Mouse (Mus musculus): ENCODE measurements around the gene Irf6.

GRCm38 (mm10) chr1:193145101-193145500, 7.8 kb upstream of the Irf6 start:
- TF ChIP-seq CTCF (IDR thresholded peaks at IDR 0.05; ENCODE audit: control insufficient read depth, insufficient read depth, insufficient read length) (no peak), MYOD1 (IDR thresholded peaks at IDR 0.05; ENCODE audit: control insufficient read depth, insufficient read length, low read depth) (no peak), MAX (IDR thresholded peaks at IDR 0.05) (no peak), MYOG (IDR thresholded peaks at IDR 0.05; ENCODE audit: control insufficient read depth, extremely low read depth, insufficient read length) (no peak), USF1 (IDR thresholded peaks at IDR 0.05; ENCODE audit: low read depth) (no peak), FOSL1 (IDR thresholded peaks at IDR 0.05; ENCODE audit: insufficient read depth, low read length, poor library complexity, severe bottlenecking) (no peak)

All from C2C12 (cell line).